Mouse (Mus musculus): ENCODE data around the gene Prdx2. TPM values are rescaled to one million over a fixed set of nuclear protein-coding genes. Genes with fewer than 3 reads are reported as not detected.

The Prdx2 gene
- polyA plus RNA-seq, 1 experiment: 1,113 TPM

DNA sequence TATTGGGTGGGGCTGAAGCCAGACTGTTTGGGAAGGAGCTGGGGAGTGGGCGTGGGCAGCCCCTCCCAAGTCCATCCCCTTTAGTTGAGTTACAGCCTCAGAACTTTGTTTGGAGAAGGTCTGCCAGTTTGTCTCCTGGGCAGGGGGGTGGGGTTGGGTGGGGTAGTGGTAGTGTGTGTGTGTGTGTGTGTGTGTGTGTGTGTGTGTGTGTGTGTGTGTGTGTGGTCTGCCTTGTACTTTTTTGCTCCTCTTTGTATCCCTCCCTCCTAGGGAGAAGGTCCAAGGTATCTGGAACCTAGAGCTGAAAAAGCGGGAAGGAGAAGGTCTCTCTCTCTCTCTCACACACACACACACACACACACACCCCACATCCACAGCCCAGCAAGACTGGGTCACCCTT lies 45.0 kb downstream of the Prdx2 start, which contains the start of gene Best2:
TSS of gene Best2 (minus strand) at position 101 of the 400 bp plus-strand sequence.
- Histone ChIP-seq H3K4me3 (replicated peaks; ENCODE audit: control insufficient read depth, low read depth, low read length) (no peak within 1 kb of the TSS), H3K27ac (ENCODE audit: control insufficient read depth, insufficient read depth, low read depth, low read length, poor library complexity) (no peak within 1 kb of the TSS), H3K4me1 (ENCODE audit: control insufficient read depth, insufficient read depth, low read length) (no peaks in the 10 kb centered on the region)
- no peak for TF ChIP-seq CTCF (IDR thresholded peaks at IDR 0.05; ENCODE audit: control insufficient read depth, insufficient read depth, low read length)
- no peak for TF ChIP-seq POLR2A (IDR thresholded peaks at IDR 0.05; ENCODE audit: borderline replicate concordance, control insufficient read depth, low read depth, low read length)
- 49% methylated on average over 2 of the region's 2 CpGs for WGBS

DNA sequence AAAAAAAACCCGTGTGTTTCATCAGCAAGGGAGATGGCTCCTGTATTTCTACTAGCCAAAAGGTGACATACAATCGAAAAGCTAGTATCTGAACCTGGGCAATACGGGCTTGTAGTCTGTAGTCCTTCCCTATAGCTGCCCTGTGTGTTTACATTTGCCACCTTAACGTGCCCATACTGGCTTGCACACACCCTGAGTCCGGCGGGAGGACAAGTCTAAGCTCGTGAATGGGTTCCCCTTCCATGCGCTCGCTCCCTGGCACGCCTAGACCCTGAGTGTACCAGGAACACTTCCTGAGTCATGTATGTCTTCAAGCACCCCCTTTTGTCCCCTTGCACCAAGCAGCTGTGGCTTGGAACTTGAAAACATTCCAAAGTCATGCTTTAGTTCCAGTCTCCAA lies 47.3 kb downstream of the Prdx2 start:
- 73% methylated on average over 10 of the region's 10 CpGs for WGBS
- Histone ChIP-seq H3K4me1 (ENCODE audit: control insufficient read depth, insufficient read depth, low read length) (no peaks in the 10 kb centered on the region), H3K27ac (ENCODE audit: control insufficient read depth, insufficient read depth, low read depth, low read length, poor library complexity) (no peak overlapping the region), H3K4me3 (replicated peaks; ENCODE audit: control insufficient read depth, low read depth, low read length) (no peak overlapping the region)
- TF ChIP-seq CTCF (IDR thresholded peaks at IDR 0.05; ENCODE audit: control insufficient read depth, insufficient read depth, low read length) (no peak), POLR2A (IDR thresholded peaks at IDR 0.05; ENCODE audit: borderline replicate concordance, control insufficient read depth, low read depth, low read length) (no peak)

DNA sequence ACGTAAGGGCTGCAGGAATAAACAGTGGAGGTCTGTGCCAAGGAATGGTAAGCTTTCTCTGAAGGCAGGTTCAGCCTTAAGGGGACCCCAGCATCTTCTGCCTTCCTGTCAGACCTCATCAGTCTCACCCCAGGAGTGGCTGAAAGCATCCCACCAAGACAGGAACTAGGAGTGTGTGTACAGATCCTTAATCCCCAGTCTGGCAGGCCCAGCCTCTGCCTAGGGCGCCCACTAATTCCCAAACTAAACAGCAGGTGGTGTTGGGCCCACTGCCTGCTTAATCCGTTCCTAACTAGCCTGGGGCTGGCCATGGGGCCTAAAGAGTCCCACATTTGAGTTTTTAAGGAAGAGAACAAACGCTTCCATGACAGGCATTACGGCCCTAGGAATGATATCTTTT lies 47.8 kb downstream of the Prdx2 start:
- no peaks in the 10 kb centered on the region for H3K4me1 ChIP-seq (ENCODE audit: control insufficient read depth, insufficient read depth, low read length)
- TF ChIP-seq CTCF (IDR thresholded peaks at IDR 0.05; ENCODE audit: control insufficient read depth, insufficient read depth, low read length) (no peak), POLR2A (IDR thresholded peaks at IDR 0.05; ENCODE audit: borderline replicate concordance, control insufficient read depth, low read depth, low read length) (no peak)
- WGBS: 80% methylated on average over 5 of the region's 5 CpGs

DNA sequence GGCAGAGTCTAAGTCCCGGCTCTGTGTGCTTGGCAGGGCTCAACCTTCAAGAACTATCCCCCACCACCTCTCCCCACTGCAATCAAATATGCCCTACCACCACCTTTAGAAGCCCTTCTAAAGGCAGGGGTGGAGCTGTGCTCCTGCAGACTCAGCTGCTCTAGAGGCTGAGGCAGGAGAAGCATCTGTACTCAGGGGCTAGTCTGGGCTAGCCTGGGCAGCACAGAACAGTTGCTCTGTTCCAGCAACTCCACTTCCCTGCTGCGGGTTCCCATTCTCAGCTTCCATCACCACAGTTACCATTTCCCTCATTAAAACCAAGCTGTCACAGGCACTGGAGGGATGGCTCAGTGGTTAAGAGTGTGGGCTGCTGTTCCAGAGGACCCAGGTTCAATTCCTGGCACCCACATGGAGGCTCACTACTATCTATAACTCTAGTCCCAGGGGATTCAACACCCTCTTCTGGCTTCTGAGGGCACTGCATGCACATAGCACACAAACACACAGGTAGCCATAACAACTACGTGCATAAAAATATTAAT lies 52.2 kb downstream of the Prdx2 start:
- Histone ChIP-seq H3K4me3 (replicated peaks; ENCODE audit: control insufficient read depth, low read depth, low read length) (no peak overlapping the region), H3K4me1 (ENCODE audit: control insufficient read depth, insufficient read depth, low read length) (peaks cover 2% of the 10 kb centered on the region), H3K27ac (ENCODE audit: control insufficient read depth, insufficient read depth, low read depth, low read length, poor library complexity) (no peak overlapping the region)
- TF ChIP-seq CTCF (IDR thresholded peaks at IDR 0.05; ENCODE audit: control insufficient read depth, insufficient read depth, low read length): no peak
- TF ChIP-seq POLR2A (IDR thresholded peaks at IDR 0.05; ENCODE audit: borderline replicate concordance, control insufficient read depth, low read depth, low read length): no peak
- 95% methylated on average over 3 of the region's 3 CpGs for WGBS

More for the DNA sequence above, 47.8 kb downstream of the Prdx2 start:
- Histone ChIP-seq H3K27ac (ENCODE audit: control insufficient read depth, insufficient read depth, low read depth, low read length, poor library complexity) (no peak overlapping the region), H3K4me3 (replicated peaks; ENCODE audit: control insufficient read depth, low read depth, low read length) (no peak overlapping the region)

DNA sequence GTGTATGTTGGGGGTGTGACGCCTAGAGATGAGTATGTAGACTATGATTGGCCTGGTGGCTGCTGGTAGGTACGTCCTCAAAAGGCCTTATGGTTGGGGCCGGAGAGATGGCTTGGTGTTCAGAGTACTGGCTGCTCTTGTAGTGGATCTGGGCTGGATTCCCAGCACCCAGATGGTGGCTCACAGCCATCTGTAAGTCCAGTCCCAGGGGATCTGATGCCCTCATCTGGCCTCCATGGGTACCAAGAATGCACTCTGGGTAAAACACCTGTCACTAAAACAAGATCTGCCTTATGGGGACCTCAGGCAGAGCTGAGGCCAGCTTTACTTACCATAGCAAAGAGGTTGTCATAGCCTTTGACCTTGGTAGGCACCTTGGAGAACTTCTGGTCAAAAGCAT lies 54.5 kb downstream of the Prdx2 start:
- Histone ChIP-seq H3K4me1 (ENCODE audit: control insufficient read depth, insufficient read depth, low read length) (peaks cover 4% of the 10 kb centered on the region), H3K27ac (ENCODE audit: control insufficient read depth, insufficient read depth, low read depth, low read length, poor library complexity) (no peak overlapping the region), H3K4me3 (replicated peaks; ENCODE audit: control insufficient read depth, low read depth, low read length) (no peak overlapping the region)
- TF ChIP-seq CTCF (IDR thresholded peaks at IDR 0.05; ENCODE audit: control insufficient read depth, insufficient read depth, low read length) (no peak), POLR2A (IDR thresholded peaks at IDR 0.05; ENCODE audit: borderline replicate concordance, control insufficient read depth, low read depth, low read length) (no peak)
- 86% methylated on average over 3 of the region's 3 CpGs for WGBS

Other genes starting within 250 kb of the Prdx2 start
- 12.0 and 27.2 TPM in 2 replicates for gene G430095P16Rik, start 246.6 kb upstream of the Prdx2 start, polyA plus RNA-seq (2011; ENCODE audit: insufficient read depth, insufficient read length, low replicate concordance, missing spikeins)
- 20.6 and 23.7 TPM in 2 replicates for gene Nfix, start 169.2 kb upstream of the Prdx2 start, polyA plus RNA-seq (2011; ENCODE audit: insufficient read depth, insufficient read length, low replicate concordance, missing spikeins)
- gene Dand5, start 146.8 kb upstream of the Prdx2 start, polyA plus RNA-seq (2011; ENCODE audit: insufficient read depth, insufficient read length, low replicate concordance, missing spikeins): 2.2 and 3.3 TPM in 2 replicates
- gene Gadd45gip1, start 138.1 kb upstream of the Prdx2 start, polyA plus RNA-seq (2011; ENCODE audit: insufficient read depth, insufficient read length, low replicate concordance, missing spikeins): 9.2 and 20.5 TPM in 2 replicates
- gene Rad23a, start 128.9 kb upstream of the Prdx2 start, polyA plus RNA-seq (2011; ENCODE audit: insufficient read depth, insufficient read length, low replicate concordance, missing spikeins): 169 and 222 TPM in 2 replicates
- gene Calr, start 122.7 kb upstream of the Prdx2 start, polyA plus RNA-seq (2011; ENCODE audit: insufficient read depth, insufficient read length, low replicate concordance, missing spikeins): 342 and 475 TPM in 2 replicates
- gene Farsa, start 112.6 kb upstream of the Prdx2 start, polyA plus RNA-seq (2011; ENCODE audit: insufficient read depth, insufficient read length, low replicate concordance, missing spikeins): 36.6 and 59.1 TPM in 2 replicates
- gene Syce2, start 97.5 kb upstream of the Prdx2 start, polyA plus RNA-seq (2011; ENCODE audit: insufficient read depth, insufficient read length, low replicate concordance, missing spikeins): 32.6 and 36.7 TPM in 2 replicates
- gene Gcdh, start 75.7 kb upstream of the Prdx2 start, polyA plus RNA-seq (2011; ENCODE audit: insufficient read depth, insufficient read length, low replicate concordance, missing spikeins): 19.1 and 33.0 TPM in 2 replicates
- 142 and 168 TPM in 2 replicates for gene Klf1, start 67.7 kb upstream of the Prdx2 start, polyA plus RNA-seq (2011; ENCODE audit: insufficient read depth, insufficient read length, low replicate concordance, missing spikeins)
- 35.0 and 54.0 TPM in 2 replicates for gene Dnase2a, start 61.0 kb upstream of the Prdx2 start, polyA plus RNA-seq (2011; ENCODE audit: insufficient read depth, insufficient read length, low replicate concordance, missing spikeins)
- not detected in 2 replicates for gene Mast1, start 32.2 kb upstream of the Prdx2 start, polyA plus RNA-seq (2011; ENCODE audit: insufficient read depth, insufficient read length, low replicate concordance, missing spikeins)
- gene Rtbdn, start 22.6 kb upstream of the Prdx2 start, polyA plus RNA-seq (2011; ENCODE audit: insufficient read depth, insufficient read length, low replicate concordance, missing spikeins): not detected in 2 replicates
- gene Gm49661, start 154 bp upstream of the Prdx2 start, polyA plus RNA-seq (2011; ENCODE audit: insufficient read depth, insufficient read length, low replicate concordance, missing spikeins): not detected in 2 replicates
- gene Rnaseh2a, start 180 bp downstream of the Prdx2 start, polyA plus RNA-seq (2011; ENCODE audit: insufficient read depth, insufficient read length, low replicate concordance, missing spikeins): 40.8 and 54.9 TPM in 2 replicates
- 11.1 and 18.4 TPM in 2 replicates for gene Junb, start 9.1 kb downstream of the Prdx2 start, polyA plus RNA-seq (2011; ENCODE audit: insufficient read depth, insufficient read length, low replicate concordance, missing spikeins)
- gene Hook2, start 21.0 kb downstream of the Prdx2 start, polyA plus RNA-seq (2011; ENCODE audit: insufficient read depth, insufficient read length, low replicate concordance, missing spikeins): 3.5 and 7.3 TPM in 2 replicates
- gene Best2, start 44.9 kb downstream of the Prdx2 start, polyA plus RNA-seq (2011; ENCODE audit: insufficient read depth, insufficient read length, low replicate concordance, missing spikeins): not detected in 2 replicates
- 20.7 and 46.6 TPM in 2 replicates for gene Asna1, start 55.7 kb downstream of the Prdx2 start, polyA plus RNA-seq (2011; ENCODE audit: insufficient read depth, insufficient read length, low replicate concordance, missing spikeins)
- gene Trir, start 57.2 kb downstream of the Prdx2 start, polyA plus RNA-seq (2011; ENCODE audit: insufficient read depth, insufficient read length, low replicate concordance, missing spikeins): 240 and 300 TPM in 2 replicates
- gene Tnpo2, start 67.3 kb downstream of the Prdx2 start, polyA plus RNA-seq (2011; ENCODE audit: insufficient read depth, insufficient read length, low replicate concordance, missing spikeins): 35.5 and 49.9 TPM in 2 replicates
- 4.1 and 14.3 TPM in 2 replicates for gene Fbxw9, start 90.5 kb downstream of the Prdx2 start, polyA plus RNA-seq (2011; ENCODE audit: insufficient read depth, insufficient read length, low replicate concordance, missing spikeins)
- gene Gm5741, start 98.4 kb downstream of the Prdx2 start, polyA plus RNA-seq (2011; ENCODE audit: insufficient read depth, insufficient read length, low replicate concordance, missing spikeins): 4.3 TPM in 1 of 2 replicates, not detected in the other
- gene Dhps, start 102.2 kb downstream of the Prdx2 start, polyA plus RNA-seq (2011; ENCODE audit: insufficient read depth, insufficient read length, low replicate concordance, missing spikeins): 31.0 and 39.6 TPM in 2 replicates
- gene Wdr83os, start 111.2 kb downstream of the Prdx2 start, polyA plus RNA-seq (2011; ENCODE audit: insufficient read depth, insufficient read length, low replicate concordance, missing spikeins): 26.9 and 42.0 TPM in 2 replicates
- gene Wdr83, start 111.7 kb downstream of the Prdx2 start, polyA plus RNA-seq (2011; ENCODE audit: insufficient read depth, insufficient read length, low replicate concordance, missing spikeins): 57.4 and 100 TPM in 2 replicates
- gene Man2b1, start 113.7 kb downstream of the Prdx2 start, polyA plus RNA-seq (2011; ENCODE audit: insufficient read depth, insufficient read length, low replicate concordance, missing spikeins): 19.2 and 64.3 TPM in 2 replicates
- gene Zfp791, start 153.5 kb downstream of the Prdx2 start, polyA plus RNA-seq (2011; ENCODE audit: insufficient read depth, insufficient read length, low replicate concordance, missing spikeins): not detected in 2 replicates
- gene Cks1brt, start 182.3 kb downstream of the Prdx2 start, polyA plus RNA-seq (2011; ENCODE audit: insufficient read depth, insufficient read length, low replicate concordance, missing spikeins): not detected in 2 replicates

Data from bone marrow, adult 2 months (tissue).